Mouse (Mus musculus) ovary, postnatal 36 days (tissue): ENCODE data around the gene Scube2.

ENCODE experiments used
- DNase-seq: peaks from one replicate; pipeline ENCODE4 v3.0.0; 2022; ENCODE audit warnings: low spot score, mixed read lengths

Gene Scube2

DNA sequence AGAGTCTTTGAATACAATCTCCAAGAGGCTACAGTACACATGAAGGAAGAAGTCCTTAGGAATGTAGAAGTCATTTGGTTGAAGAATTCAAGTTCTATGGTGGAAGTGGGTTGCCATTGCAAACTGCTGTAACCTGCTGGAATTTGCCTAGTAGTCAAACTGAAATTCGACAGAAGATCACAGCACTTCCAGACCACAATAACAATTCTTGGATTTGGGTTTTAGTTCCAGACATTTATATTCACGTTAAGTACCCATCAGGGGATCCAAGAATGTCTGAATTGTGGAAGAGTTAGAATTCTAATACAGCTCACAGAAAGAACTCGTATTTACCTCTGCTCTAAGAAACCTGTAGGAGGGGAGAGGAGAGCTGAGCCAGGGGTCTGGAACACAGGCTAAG is 14.9 kb downstream of the Scube2 start:
- no peak for DNase-seq

DNA sequence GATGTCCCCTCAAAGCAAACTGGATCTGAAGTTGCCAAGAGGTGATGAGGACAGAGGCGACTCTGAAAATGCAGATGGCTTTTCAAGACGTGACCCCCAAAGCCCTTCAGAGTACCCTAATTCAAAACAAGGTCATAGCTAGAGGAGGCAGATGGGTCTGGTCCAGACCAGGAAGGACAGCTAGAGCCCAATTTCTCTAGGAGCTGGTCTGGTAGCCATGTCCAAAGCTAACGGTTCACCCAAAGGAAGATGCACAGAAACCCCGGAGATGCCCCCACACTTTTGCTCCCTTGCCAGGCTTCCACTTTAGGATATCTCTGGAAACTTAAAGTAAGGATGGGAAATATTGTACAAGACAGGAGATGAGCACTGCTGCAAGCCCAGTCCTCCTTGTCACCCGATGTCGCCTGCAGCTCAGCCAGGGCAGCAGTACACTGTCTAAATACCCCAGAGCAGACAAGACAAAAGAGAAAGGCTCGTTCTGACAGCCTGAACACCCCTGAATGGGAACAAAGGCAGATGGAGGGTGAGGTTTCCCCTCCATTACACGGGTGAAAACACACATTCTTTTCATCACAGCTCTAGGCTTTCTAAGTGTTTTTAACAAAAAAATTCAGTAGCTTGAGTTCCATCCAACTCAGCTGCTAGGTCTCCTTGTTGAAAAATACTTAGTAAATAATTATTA is 15.6 kb downstream of the Scube2 start:
- no peak for DNase-seq

DNA sequence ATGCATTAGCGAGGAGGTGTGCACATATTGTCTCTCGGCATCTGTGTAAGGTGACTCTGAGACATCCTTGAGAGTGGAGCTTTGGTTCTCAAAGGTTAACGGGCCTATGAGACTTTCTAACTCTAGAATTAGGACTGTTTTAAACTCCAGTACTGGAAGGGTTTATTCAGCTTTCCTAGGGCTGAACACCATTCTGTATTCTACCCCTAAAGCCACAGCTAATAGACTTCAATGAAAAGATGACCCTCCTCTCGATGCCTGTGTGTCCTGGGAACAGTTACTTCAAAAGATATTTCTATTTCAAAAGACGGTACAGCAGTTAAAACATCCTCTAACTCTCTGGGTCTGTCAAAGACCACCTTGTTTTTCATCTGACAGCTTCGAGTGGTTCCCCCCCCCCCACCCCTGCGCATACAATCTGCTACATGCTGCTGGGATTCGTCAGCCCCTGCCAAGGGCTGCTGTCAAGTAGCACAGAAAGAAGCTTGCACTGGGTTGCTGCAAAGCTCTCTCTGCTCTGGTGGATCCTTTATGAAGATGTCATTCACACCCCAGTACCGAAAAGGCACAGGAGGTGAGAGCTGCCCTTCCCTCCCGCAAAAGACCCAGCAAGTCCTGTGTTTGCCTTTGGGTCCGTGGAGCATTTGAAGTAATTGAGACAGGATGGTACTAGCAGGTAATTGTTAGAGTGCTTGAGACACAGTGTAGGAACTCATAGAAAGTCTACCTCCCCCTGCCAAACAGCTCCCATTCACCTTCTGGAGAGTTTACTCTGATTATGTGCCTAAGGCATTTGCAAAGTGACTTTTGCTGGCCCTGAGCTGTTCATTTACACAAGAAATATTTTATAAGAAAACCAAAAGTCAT is 16.4 kb downstream of the Scube2 start:
- no peak for DNase-seq

DNA sequence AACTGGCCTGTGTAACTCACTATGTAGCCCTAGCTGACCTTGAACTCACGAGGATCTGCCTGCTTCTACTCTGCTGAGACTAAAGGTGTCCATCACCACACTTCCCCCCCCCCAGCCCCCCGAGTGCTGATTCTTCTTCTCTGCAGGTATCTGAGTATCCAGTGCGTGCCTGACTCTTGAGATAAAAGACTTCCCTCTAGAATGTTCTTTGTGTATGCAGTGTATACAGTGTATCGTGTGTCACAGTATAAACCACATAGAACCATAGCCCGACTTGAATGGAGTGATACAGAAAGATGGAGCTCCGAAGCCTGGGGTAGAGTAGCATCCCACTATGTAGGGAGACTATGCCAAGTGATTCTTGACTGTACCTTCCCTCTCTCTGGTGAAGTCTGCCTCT is 21.4 kb downstream of the Scube2 start:
- DNase-seq, result no peak

DNA sequence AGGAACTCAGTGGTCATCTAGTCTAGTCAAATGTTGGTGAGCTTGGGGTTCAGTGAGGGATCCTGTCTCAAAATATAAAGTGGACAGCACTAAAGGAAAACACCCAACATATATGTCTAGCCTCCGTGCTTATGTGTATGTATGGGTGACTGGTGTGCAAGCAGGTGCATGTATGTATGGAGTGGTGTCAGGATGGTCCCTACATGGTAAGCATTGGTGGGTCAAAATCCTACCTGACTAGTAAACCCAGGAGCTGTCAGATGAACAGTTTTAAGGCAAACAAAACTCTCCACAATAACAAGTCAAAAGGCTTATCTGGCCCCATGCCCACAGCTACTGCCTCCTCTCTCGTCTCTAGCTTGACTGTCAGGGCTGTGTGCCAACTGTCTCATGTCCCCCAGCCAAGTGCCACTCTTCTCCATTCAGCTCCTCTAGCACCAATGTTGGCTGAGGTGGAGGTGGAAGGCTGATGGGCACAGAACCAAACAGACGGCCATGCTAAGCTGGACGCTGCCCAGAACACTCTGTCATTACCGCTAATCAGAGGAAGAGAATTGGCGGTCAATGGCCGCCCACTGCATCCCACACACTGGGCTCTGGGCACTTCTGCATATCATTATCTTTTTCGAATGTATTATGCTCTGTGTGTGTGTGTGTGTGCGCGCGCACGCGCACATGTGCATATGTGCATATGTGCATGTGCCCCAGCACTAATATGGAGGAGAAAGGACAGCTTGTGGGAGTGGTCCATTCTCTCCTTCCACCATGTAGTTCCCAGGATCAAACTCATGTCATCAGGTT is 23.7 kb downstream of the Scube2 start:
- no peak for DNase-seq

DNA sequence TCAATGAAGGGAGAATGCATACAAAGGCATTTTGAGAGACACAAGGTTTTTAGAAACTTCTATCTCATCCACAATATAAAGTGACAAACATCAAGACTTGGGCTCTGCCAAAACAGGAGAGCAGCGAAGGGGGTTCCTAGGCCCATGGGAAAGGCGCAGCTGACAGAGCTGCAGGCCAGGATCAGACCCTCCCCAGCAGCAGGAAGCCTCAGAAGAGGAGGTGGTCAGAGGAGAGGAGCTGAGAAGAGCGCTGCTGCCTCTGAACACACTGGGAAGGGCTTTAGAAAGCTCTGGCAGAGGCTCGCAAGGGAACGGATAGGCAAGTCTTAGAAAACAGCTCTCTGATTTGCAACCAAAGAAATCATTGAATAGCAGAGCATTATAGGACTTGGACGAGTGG is 24.4 kb downstream of the Scube2 start:
- DNase-seq, result no peak

DNA sequence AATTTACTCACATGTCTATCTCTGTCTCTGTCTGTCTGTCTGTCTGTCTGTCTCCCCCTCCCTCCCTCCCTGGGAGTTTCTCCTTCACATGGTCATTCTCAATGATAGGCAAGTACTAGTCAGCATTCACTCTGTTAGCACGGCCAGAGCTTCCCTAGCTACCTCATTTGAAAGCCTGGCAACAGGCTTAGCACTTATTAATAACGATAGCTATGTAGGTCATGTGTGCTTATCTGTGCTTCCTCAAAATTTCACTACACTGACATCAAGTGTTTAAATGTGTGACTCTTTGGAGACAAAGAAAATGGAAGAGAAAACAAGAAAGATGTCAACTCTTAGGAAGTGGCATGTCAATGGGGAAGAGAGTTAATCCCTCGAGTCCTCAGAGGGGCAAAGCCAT is 26.9 kb downstream of the Scube2 start:
- DNase-seq, result no peak

DNA sequence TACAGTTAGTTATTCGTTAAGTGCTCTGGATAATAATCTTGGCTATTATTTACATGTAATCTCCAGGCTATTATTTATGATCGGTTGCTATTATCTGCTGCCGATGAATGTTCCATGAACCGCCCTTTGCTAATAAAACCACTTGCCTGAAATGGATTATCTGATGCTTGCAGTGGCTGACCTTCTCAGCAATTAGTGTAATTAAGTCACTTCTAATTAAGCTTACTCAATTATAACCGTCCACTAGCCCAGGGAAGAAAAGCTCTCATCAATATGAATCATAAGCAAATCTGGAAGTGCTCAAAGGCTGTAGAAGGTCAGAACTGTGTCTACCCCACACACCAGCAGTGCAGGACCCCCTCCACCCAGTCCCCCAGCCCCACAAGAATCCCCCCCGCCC is 27.8 kb downstream of the Scube2 start:
- no peak for DNase-seq

DNA sequence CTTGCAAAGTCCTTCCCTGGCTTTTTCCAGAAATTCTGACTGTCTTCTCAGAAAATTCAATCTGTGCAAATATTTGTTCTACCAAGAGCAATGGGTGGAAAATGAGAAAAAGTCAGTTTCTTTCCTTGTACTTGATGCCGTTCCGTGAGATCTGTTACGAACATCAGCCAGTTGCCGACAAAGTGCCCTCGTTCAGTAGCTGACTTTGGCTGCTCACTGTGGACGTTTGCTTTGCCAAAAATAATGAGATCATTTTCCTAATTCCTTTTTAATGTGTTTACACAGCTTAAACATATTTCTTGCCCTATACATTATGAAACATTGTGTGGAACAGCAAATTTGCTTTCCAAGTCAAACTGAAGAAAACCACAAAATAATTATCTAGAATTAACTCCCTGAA is 30.6 kb downstream of the Scube2 start:
- DNase-seq, result no peak

DNA sequence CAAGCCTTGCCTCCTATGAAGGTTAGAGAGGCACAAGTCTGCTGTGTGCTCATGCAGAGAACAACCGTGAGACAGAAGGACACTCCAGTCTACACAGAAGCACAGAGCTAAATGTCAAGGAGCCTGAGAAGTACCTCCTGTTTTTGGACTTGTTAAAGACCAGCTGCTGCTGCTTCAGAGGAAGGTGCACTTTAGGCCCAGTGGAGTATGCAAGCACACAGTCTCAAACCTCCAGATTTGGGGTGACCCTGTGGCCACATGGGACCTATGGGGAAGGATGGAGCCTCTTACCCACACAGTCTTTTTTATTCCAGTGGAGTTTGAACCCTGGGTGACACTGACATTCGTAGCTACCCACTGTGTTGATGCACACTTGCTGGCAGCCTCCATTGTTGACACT is 34.1 kb downstream of the Scube2 start:
- no peak for DNase-seq

DNA sequence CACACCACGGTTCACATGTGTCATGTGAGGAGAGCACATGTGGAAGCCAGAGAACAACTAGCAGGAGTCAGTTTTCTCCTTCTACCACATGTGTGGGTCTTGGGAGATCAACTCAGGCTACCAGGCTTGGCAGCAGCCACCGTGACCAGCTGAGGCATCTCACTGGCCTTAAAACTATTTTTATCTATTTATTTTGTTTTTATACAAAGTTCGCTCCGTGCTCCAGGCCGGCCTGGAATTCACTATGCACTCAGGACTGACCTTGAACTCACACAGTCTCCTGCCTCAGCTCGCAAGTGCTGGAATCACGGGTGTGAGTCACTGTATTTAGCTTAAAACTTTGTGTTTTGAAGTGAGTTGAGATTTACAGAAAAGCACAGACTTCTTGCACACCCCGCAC is 38.6 kb downstream of the Scube2 start:
- DNase-seq, result peak; percentile 65

DNA sequence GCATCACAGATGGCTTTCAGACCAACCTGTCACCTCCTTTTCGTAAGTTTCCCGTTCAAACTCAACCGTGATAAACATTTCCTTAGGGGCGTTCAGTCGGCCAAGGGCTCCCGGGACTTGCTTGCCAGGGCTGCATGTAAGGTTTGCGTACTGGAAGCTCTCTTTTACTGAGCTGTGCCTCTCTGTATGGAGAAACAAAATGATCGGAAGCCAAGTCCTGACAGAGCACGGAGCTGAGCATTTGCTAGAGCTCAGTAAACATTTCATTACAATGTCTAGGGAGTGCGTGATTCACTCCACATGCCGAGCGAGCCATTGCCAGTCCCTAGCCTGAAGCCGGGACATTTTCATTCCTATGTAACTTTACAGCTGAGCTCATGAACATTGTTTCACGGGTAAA is 40.2 kb downstream of the Scube2 start:
- DNase-seq, result no peak

DNA sequence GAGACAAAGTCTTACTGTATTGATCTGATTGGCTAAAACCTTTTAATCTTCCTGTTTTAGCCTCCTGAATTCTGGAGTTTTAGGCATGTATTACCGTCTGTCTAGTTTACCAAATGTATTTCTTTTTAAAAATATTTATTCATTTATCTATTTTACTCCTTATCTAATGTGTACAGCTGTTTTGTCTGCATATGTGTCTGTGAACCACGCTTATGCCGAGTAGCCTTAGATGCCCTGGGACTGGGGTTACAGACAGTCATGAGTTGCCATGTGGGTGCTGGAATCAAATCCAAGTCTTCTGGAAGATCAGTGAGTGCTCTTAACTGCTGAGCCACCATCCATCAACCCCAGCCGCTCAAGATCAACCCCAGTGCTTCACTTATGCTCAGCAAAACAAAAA is 46.9 kb downstream of the Scube2 start:
- DNase-seq, result no peak

DNA sequence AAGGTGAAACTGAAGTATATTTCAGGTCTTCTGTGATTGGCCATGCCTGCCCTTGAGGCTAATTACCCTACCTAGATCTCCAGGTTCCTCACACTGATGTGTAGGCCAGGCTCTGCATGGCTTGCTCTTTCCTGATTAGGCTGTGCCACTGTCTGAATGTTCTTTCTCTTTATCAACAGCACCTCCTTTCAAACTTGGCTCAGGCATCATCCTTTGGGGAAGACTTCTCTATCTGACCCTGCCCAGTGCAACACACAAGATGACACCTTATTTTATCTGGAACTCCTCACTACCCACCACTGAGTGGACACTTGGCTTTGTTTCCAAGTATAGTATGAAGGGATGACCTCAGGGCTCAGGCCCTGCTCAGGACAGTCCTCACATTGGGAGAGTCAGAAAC is 47.5 kb downstream of the Scube2 start:
- no peak for DNase-seq

DNA sequence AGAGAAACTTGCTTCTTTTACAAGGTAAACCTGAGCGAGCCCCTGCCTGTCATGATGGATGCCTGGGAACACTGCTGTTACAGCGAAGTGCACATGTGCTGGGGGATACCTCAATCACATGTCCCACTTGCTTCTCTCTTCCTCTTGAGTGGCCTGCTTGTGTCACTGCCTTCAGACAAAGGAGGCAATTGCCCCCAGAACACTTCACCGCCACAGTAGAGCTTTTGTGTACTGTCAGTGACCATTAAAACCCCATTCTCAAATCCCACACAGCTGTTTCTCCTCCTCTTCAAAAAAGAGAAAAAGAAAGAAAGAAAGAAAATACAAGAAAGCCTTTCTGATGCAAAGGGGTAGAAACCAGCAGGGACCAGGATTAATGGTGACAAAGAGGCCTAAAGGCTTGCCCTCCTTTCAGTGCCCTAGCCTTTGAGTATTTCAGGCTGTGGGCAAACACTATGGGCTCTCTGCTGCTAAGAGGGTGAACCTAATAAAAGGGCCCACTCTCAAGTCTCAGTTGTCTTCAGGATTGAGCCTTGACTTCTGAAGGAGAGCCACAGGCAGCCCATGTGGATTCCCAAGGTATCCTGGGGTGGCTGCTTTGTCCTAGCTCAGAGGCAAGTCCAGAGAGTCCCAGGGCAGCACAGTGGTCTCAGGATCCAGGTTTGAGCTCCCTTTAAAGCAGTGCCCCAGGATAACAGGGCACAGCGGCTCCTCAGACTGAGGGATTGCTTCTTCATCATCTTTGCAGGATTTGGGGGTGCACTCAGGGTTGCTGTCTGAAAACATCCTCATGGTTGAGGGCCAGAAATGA is 51.9 kb downstream of the Scube2 start:
- no peak for DNase-seq

DNA sequence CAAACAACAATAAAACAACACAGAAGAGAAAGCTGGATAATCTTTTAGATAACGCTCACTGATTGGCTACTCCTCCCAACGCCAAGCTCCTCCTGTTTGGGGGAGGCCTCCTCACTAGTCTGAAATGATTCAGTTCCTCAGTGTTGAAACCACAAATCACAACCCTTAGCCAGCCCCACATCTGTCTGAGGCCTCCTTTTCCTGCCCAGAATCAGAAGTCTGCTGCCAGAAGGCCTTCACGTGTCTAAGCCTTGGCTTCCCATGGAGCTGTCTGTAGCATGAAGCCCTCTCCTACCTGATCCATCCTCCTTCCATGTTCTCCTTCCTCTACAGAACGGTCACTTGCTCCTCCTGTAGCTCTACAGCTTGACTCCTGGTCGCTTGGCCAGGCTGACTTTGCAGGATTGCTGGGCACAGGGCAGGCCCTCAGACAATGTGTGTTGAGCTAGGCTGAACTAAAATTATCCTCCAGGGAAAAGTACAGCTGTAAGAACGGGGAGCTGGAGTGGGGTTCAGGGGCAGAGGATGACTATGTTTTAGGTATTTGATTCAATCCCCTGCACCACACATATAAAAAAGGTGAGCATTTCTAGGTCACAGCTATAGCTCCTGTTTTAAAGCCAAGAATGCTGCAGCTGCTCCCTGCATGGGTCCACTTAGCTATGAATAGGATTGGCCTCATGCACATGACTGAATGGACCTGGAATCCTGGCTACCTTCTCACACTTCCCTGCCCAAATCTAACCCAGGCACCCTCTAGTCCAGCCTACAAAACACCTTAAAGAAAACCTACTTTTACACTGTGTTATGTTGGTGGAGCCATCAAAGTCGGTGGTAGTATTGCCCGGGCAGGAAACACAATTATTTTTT is 57.6 kb downstream of the Scube2 start:
- no peak for DNase-seq

DNA sequence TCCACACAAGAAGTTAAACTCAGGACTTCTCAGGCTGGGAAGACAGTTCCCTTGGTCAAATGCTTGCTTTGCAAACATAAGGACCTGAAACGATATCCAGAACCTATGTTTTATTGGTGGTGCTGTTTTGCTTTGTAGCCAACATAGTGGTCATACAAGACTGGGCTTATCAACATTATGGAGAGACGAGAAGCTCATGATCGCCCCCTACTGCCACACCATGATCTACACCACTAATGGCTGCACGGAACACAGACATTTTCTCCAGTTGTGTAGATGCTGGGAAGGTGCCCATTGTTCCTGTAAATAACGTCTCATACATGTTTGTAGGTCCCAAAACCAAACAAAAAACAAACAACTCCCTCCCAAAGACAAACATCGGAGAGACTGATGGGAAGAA is 60.6 kb downstream of the Scube2 start:
- no peak for DNase-seq

DNA sequence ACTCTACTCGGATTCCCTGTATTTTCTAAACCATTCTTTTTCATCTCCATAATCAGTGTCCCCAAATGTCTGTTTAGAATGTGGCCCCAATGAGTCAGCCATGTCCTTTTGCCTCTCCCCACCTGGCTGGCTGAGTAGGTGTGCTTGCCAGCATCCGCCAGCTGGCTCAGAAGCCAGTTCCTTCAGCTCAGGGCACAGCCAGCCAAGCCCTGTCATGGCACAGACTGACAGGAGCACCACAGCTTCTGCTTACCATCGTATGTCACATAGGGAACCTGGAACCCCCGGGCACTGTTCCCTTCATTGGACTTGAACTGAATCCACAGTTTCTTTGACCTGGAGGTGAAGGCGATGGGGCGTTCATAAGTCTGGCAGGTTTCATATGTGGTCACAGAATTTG is 61.1 kb downstream of the Scube2 start:
- no peak for DNase-seq

DNA sequence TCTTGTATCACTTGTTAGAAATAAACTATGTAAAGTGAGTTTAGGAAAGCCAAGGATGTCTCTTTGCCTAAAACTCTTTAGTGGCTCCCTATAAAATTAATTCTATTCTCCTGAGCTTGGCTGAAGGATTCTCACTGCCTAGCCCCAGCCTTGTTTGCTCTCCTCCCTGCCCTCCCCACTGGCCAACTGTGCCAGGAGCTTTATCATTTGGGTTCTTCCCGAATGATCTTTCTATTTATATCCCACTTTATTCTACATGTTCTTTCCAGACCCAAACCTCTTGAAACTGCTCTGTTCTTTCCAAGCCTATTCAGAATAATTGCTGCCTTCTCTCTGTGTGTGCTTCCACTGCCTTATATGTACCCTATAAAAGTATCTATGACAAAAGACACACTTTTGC is 62.0 kb downstream of the Scube2 start:
- no peak for DNase-seq

DNA sequence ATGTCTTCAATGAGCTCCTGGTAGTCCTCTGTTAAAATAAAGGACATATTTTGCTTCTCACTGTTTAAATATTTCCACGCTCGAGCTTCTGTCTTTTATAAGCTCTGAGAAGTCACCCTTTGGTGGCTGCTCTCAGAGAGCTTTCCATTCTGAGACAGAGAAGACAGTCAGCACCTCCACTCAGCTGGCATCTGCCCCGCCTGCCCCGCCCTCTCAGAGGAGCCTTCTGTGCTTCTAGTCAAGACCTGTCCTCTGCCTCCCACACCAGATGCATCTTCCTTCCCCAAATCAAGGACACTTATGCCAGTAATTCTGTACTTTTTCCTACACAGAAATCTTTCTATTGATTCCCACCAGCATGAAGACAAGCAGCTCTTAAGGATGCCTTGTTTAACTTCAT is 64.9 kb downstream of the Scube2 start:
- no peak for DNase-seq

DNA sequence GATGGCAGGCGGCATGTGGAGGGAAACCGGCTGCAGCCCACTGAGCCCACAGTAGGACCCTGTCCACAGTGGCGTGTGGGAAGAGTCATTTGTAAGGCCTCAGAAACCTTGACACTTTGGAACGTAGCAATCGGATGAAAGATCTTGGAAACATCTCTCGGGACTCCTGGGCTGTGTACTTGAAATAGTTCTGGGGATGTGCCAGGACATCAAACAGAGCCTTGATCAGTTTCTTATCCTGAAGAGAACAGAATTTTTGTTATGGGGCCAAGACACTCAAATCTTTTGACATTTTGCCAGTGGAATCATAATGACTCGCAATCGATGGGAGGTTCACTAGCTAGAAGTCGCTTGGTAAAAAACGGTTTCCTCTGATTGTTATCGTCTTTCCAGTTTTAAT is 66.3 kb downstream of the Scube2 start:
- DNase-seq, result no peak
